Comparison of ENCODE assay signal across 8 mouse cellular contexts in the genomic region with DNA sequence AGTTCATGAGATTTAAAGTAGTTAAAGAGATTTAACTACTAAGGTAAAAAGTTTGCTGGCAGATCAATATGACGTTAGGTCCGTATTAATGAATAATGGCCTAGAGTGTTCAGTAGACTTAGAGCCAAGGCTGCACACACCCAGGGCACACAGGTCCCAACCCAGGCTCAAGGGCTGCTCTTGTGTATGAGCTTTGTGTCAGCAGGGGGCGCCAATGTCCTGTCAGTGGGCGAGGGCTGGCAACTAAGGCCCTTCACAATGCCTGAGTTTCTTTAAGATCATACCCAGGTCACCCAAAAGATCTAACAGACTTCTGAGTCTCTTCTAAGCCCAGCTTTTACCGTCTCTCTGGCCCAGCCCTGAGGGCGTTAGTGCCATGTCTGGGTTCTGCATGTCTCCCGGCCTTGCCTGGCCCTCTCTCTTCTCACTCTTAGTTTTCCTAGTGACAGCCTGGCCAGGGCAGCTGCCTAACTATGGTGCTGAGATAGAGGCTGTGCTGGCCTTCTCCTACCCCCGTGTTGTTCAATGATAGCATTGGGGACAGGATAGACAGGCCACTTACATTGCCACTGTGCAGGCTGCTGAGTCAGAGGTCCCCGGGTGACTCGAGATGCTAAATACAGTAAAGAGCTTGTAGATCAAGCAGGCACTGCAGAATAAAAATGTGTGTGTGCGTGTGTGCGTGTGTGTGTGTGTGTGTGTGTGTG. TPM values are rescaled to one million over a fixed set of nuclear protein-coding genes. Genes with fewer than 3 reads are reported as not detected.
DNase-seq lines count a peak whose midpoint lies in the region; ATAC-seq lines count a peak whose summit lies in the region.

No protein-coding gene starts in this region.

- H3K36me3 ChIP-seq in embryonic facial prominence, embryonic 11.5 days (replicated peaks; ENCODE audit: control insufficient read depth, insufficient read depth, low read depth, low read length): no peaks in the 10 kb centered on the region
- no peaks in the 10 kb centered on the region for H3K36me3 ChIP-seq in limb, embryonic 12.5 days
- peaks cover 21% of the 10 kb centered on the region for H3K36me3 ChIP-seq in neural tube, embryonic 12.5 days
- H3K36me3 ChIP-seq in stomach, embryonic 16.5 days (ENCODE audit: control insufficient read depth, insufficient read depth, low read length): no peaks in the 10 kb centered on the region

- H3K9me3 ChIP-seq in embryonic facial prominence, embryonic 11.5 days (replicated peaks; ENCODE audit: control insufficient read depth, low read length): no peaks in the 10 kb centered on the region
- no peaks in the 10 kb centered on the region for H3K9me3 ChIP-seq in limb, embryonic 12.5 days
- no peaks in the 10 kb centered on the region for H3K9me3 ChIP-seq in neural tube, embryonic 12.5 days
- H3K9me3 ChIP-seq in stomach, embryonic 16.5 days (replicated peaks; ENCODE audit: control insufficient read depth, low read length): no peaks in the 10 kb centered on the region

- H3K4me2 ChIP-seq in embryonic facial prominence, embryonic 11.5 days (ENCODE audit: low read depth, low read length): no peak overlapping the region
- no peak overlapping the region for H3K4me2 ChIP-seq in limb, embryonic 12.5 days
- no peak overlapping the region for H3K4me2 ChIP-seq in neural tube, embryonic 12.5 days (replicated peaks)
- H3K4me2 ChIP-seq in stomach, embryonic 16.5 days (ENCODE audit: low read depth, low read length): no peak overlapping the region

- no peaks in the 10 kb centered on the region for H3K4me1 ChIP-seq in embryonic facial prominence, embryonic 11.5 days (ENCODE audit: control insufficient read depth, insufficient read depth, low read length)
- peaks cover 9% of the 10 kb centered on the region; the same call in 1 of the 2 replicates for H3K4me1 ChIP-seq in limb, embryonic 12.5 days (replicated peaks)
- peaks cover 16% of the 10 kb centered on the region for H3K4me1 ChIP-seq in neural tube, embryonic 12.5 days
- no peaks in the 10 kb centered on the region for H3K4me1 ChIP-seq in stomach, embryonic 16.5 days (ENCODE audit: control insufficient read depth, insufficient read depth, low read length)

- peak; percentile 79 for DNase-seq in 3T3-L1 (ENCODE audit: low read depth, low spot score)
- peak; percentile 94 for DNase-seq in adrenal gland, postnatal 10 days
- DNase-seq in embryonic facial prominence, embryonic 11.5 days (ENCODE audit: low spot score): peak; percentile 91
- DNase-seq in heart, adult 8-10 months (ENCODE audit: low spot score): peak; percentile 88
- DNase-seq in kidney, adult 8-10 months: peak; percentile 66 to 90

- peak; percentile 68; the same call in 1 of the 2 replicates for ATAC-seq in embryonic facial prominence, embryonic 11.5 days (replicated peaks; ENCODE audit: insufficient number of reproducible peaks, low FRiP score, low TSS enrichment, low read depth)
- ATAC-seq in limb, embryonic 12.5 days (ENCODE audit: insufficient number of reproducible peaks, insufficient read depth, low FRiP score, low TSS enrichment, low read depth): peak; percentile 80
- peak; percentile 57; the same call in 1 of the 2 replicates for ATAC-seq in neural tube, embryonic 12.5 days (ENCODE audit: low FRiP score, low read depth)
- ATAC-seq in stomach, embryonic 16.5 days (ENCODE audit: insufficient read depth, low FRiP score): peak; percentile 67; the same call in 1 of the 2 replicates

- H3K27me3 ChIP-seq in embryonic facial prominence, embryonic 11.5 days (ENCODE audit: control insufficient read depth, insufficient read depth, low read length): no peaks in the 10 kb centered on the region
- H3K27me3 ChIP-seq in limb, embryonic 12.5 days: no peaks in the 10 kb centered on the region
- H3K27me3 ChIP-seq in neural tube, embryonic 12.5 days (replicated peaks): no peaks in the 10 kb centered on the region
- H3K27me3 ChIP-seq in stomach, embryonic 16.5 days (ENCODE audit: control insufficient read depth, insufficient read depth, low read length): no peaks in the 10 kb centered on the region

- 44% methylated on average over 12 of the region's 12 CpGs for WGBS in embryonic facial prominence, embryonic 11.5 days
- 48% methylated on average over 12 of the region's 12 CpGs for WGBS in limb, embryonic 12.5 days
- 49% methylated on average over 12 of the region's 12 CpGs for WGBS in neural tube, embryonic 12.5 days
- WGBS in stomach, embryonic 16.5 days: 39% methylated on average over 12 of the region's 12 CpGs

- H3K27ac ChIP-seq in embryonic facial prominence, embryonic 11.5 days (replicated peaks; ENCODE audit: low read depth, low read length): no peak overlapping the region
- no peak overlapping the region for H3K27ac ChIP-seq in limb, embryonic 12.5 days
- no peak overlapping the region for H3K27ac ChIP-seq in neural tube, embryonic 12.5 days
- H3K27ac ChIP-seq in stomach, embryonic 16.5 days (ENCODE audit: low read length): no peak overlapping the region

- no peak overlapping the region for H3K9ac ChIP-seq in embryonic facial prominence, embryonic 11.5 days (replicated peaks; ENCODE audit: low read length)
- H3K9ac ChIP-seq in limb, embryonic 12.5 days (replicated peaks): no peak overlapping the region
- H3K9ac ChIP-seq in neural tube, embryonic 12.5 days: no peak overlapping the region
- H3K9ac ChIP-seq in stomach, embryonic 16.5 days (ENCODE audit: low read length): no peak overlapping the region

- H3K4me3 ChIP-seq in embryonic facial prominence, embryonic 11.5 days (ENCODE audit: low read depth, low read length): no peak overlapping the region
- no peak overlapping the region for H3K4me3 ChIP-seq in limb, embryonic 12.5 days (replicated peaks)
- H3K4me3 ChIP-seq in neural tube, embryonic 12.5 days: no peak overlapping the region
- H3K4me3 ChIP-seq in stomach, embryonic 16.5 days (replicated peaks; ENCODE audit: low read length): no peak overlapping the region

RNA-seq across cellular contexts. Expression of a gene that starts 20.1 kb away (rescaled TPM):
- total RNA-seq in adrenal gland, postnatal 10 days (2021): 100 to 1,000 TPM; 331 to 363 TPM
- polyA plus RNA-seq in embryonic facial prominence, embryonic 11.5 days (2014; fragmentation: Nextera tagmentation; extraction: Ambion mirVana): 373 and 399 TPM in 2 replicates
- 100 to 1,000 TPM; 129 to 268 (median 205) TPM for total RNA-seq in heart, adult 8-10 months (2022)
- polyA plus RNA-seq in limb, embryonic 12.5 days (2016; fragmentation: Nextera tagmentation; extraction: Ambion mirVana): 1,189 and 1,266 TPM in 2 replicates
- 640 and 651 TPM in 2 replicates for polyA plus RNA-seq in neural tube, embryonic 12.5 days (2016; fragmentation: Nextera tagmentation; extraction: Ambion mirVana)
- 1,327 and 1,379 TPM in 2 replicates for polyA plus RNA-seq in stomach, embryonic 16.5 days (2015; fragmentation: Nextera tagmentation; extraction: Ambion mirVana)

RNA-seq across cellular contexts. Expression of a gene that starts 48.3 kb away (rescaled TPM):
- 10 to 100 TPM; 11.5 to 16.6 TPM for total RNA-seq in adrenal gland, postnatal 10 days (2021)
- polyA plus RNA-seq in embryonic facial prominence, embryonic 11.5 days (2014; fragmentation: Nextera tagmentation; extraction: Ambion mirVana): 10.2 and 13.2 TPM in 2 replicates
- 10 to 100 TPM; 19.7 to 30.7 (median 24.3) TPM for total RNA-seq in heart, adult 8-10 months (2022)
- polyA plus RNA-seq in limb, embryonic 12.5 days (2016; fragmentation: Nextera tagmentation; extraction: Ambion mirVana): 11.2 and 12.2 TPM in 2 replicates
- polyA plus RNA-seq in neural tube, embryonic 12.5 days (2016; fragmentation: Nextera tagmentation; extraction: Ambion mirVana): 51.6 and 60.8 TPM in 2 replicates
- 17.1 and 19.6 TPM in 2 replicates for polyA plus RNA-seq in stomach, embryonic 16.5 days (2015; fragmentation: Nextera tagmentation; extraction: Ambion mirVana)
